Mouse (Mus musculus): ENCODE data around the gene Dis3l2.

- no peak for TF ChIP-seq MAX (IDR thresholded peaks at IDR 0.05)
- TF ChIP-seq CTCF (IDR thresholded peaks at IDR 0.05; ENCODE audit: control insufficient read depth, insufficient read depth, insufficient read length) = no peak
- TF ChIP-seq MYOD1 (IDR thresholded peaks at IDR 0.05; ENCODE audit: control insufficient read depth, insufficient read length, low read depth) = no peak
Observed at GRCm38 (mm10) chr1:86678667-86679066, 24.9 kb upstream of the Dis3l2 start.
